Mouse (Mus musculus) layer of hippocampus, adult 8-10 months (tissue): ENCODE measurements around the gene Tln1. TPM values are rescaled to one million over a fixed set of nuclear protein-coding genes. Genes with fewer than 3 reads are reported as not detected.

Experiments
- total RNA-seq, 4 experiments: library from RNA; stranded (reverse); gene quantifications; 2 replicates each; pipeline ENCODE4 v1.2.4; 2022

The Tln1 gene
- total RNA-seq, 4 experiments from 2014 or later, result 39.3 to 62.9 (median 50.6) TPM

Other genes with a start within 250 kb of the Tln1 start
- 100 to 1,000 TPM; 117 to 120 (median 117) TPM for gene Rusc2, start 180.7 kb downstream of the Tln1 start, total RNA-seq
- gene Fam166b, start 133.6 kb downstream of the Tln1 start, total RNA-seq, result 1 to 10 TPM in 2 of 4 experiments, under 1 TPM in 2; 0.31 to 3.7 (median 1.3) TPM
- gene Tesk1, start 120.8 kb downstream of the Tln1 start, total RNA-seq, result 10 to 100 TPM; 76.6 to 82.7 (median 81.8) TPM
- gene Cd72, start 108.1 kb downstream of the Tln1 start, total RNA-seq, result 1 to 10 TPM in 1 of 4 experiments, under 1 TPM in 2, not detected in 1; 0.49 to 1.2 (median 0.81) TPM
- gene Sit1, start 79.0 kb downstream of the Tln1 start, total RNA-seq, result not detected
- gene Ccdc107, start 69.8 kb downstream of the Tln1 start, total RNA-seq, result 10 to 100 TPM; 22.1 to 30.0 (median 27.6) TPM
- 1 to 10 TPM in 1 of 4 experiments, not detected in 3; 1.0 TPM for gene Arhgef39, start 63.0 kb downstream of the Tln1 start, total RNA-seq
- gene Car9, start 55.7 kb downstream of the Tln1 start, total RNA-seq, result under 1 TPM in 1 of 4 experiments, not detected in 3; 0.65 TPM
- 1 to 10 TPM; 6.7 to 9.4 (median 9.0) TPM for gene Tpm2, start 38.9 kb downstream of the Tln1 start, total RNA-seq
- gene Creb3, start 359 bp downstream of the Tln1 start, total RNA-seq, result 10 to 100 TPM; 63.3 to 89.5 (median 69.0) TPM
- 10 to 100 TPM; 46.2 to 69.0 (median 51.0) TPM for gene Rgp1, start 16.0 kb upstream of the Tln1 start, total RNA-seq
- 10 to 100 TPM; 58.7 to 64.7 (median 60.9) TPM for gene Gba2, start 16.2 kb upstream of the Tln1 start, total RNA-seq
- not detected for gene Msmp, start 21.8 kb upstream of the Tln1 start, total RNA-seq
- gene Npr2, start 69.2 kb upstream of the Tln1 start, total RNA-seq, result 10 to 100 TPM; 54.6 to 68.4 (median 59.4) TPM
- gene Spag8, start 90.9 kb upstream of the Tln1 start, total RNA-seq, result 1 to 10 TPM; 1.5 to 2.7 (median 2.0) TPM
- 10 to 100 TPM; 25.3 to 39.2 (median 37.6) TPM for gene Hint2, start 93.8 kb upstream of the Tln1 start, total RNA-seq
- 10 to 100 TPM; 66.0 to 71.0 (median 68.4) TPM for gene Tmem8b, start 106.3 kb upstream of the Tln1 start, total RNA-seq
- 1 to 10 TPM in 3 of 4 experiments, under 1 TPM in 1; 0.84 to 1.5 (median 1.1) TPM for gene Fam221b, start 106.5 kb upstream of the Tln1 start, total RNA-seq
- not detected for gene Olfr70, start 138.1 kb upstream of the Tln1 start, total RNA-seq
- not detected for gene Olfr71, start 147.6 kb upstream of the Tln1 start, total RNA-seq
- 1 to 10 TPM in 2 of 4 experiments, under 1 TPM in 2; 0.53 to 1.3 (median 0.93) TPM for gene Hrct1, start 164.5 kb upstream of the Tln1 start, total RNA-seq
- 1 to 10 TPM in 2 of 4 experiments, under 1 TPM in 2; 0.50 to 1.2 (median 0.94) TPM for gene Spaar, start 167.3 kb upstream of the Tln1 start, total RNA-seq
- not detected for gene Olfr159, start 208.3 kb upstream of the Tln1 start, total RNA-seq